Mouse (Mus musculus): ENCODE measurements at regions not wholly inside any gene's neighbourhood (a gene's known extent, or its start where the extent isn't known, plus 50 kb on each side); places are given as distances from the start of the nearest gene placed in this dataset.
A peak's percentile ranks its signal among the peaks of the same experiment; 100 is the strongest.
"Not testable (repeated sequence)": the region's sequence is repeated elsewhere in the genome, so short reads cannot be mapped to it uniquely, and the experiment has no call there.

DNA sequence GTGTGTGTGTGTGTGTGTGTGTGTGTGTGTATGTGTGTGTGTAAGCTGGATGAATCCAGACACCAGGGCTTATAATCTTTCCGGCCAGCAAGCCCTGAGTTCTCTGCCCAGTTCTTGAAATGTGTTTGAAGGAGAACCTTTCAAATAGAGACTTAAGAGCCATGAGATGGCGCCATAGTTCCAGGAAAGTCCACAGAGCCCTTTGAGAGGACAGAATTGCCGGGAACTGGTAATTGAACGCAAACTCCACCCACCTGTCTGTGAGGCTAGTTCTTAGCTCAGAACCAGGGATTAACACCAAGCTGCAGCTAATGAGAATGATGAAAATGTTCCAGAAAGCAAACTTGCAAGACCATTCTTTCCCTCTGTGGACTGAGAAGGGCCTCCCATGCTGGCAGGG lies 72.2 kb downstream of the Trim42 start:
- peak; percentile 72 for DNase-seq

GRCm38 (mm10) chr9:97295770-97296169 lies 74.0 kb downstream of the Trim42 start:
- DNase-seq: peak; percentile 51

- DNase-seq: no peak
Measured at GRCm38 (mm10) chr9:97291870-97292269, 77.9 kb downstream of the Trim42 start.

DNA sequence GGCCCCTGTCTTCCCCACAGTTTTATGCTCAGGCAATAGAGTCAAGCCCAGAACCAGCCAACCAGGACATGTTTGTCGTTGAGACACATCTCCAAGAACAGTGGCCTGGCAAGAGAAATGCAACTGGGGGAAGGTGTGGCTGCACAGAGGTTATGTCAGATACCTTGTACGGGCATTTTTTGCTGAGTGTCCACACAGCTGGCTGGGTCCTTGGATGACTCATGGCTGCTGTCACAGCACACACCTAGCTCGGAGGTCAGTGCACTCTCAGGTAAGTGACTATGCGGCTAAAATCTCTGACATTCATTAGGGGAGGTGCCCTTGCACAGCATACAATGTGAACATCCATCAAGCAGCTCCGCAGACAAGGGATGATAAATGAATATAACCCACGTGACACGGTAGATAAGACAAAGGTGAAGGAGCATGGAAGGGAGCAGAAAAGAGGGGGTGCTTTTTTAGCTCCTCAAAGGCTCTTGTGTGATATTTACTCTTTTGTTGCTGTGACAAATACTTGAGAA lies 85.4 kb downstream of the Trim42 start:
- no peak for DNase-seq

GRCm38 (mm10) chr9:97282090-97282489 lies 87.7 kb downstream of the Trim42 start:
- DNase-seq: no peak

DNA sequence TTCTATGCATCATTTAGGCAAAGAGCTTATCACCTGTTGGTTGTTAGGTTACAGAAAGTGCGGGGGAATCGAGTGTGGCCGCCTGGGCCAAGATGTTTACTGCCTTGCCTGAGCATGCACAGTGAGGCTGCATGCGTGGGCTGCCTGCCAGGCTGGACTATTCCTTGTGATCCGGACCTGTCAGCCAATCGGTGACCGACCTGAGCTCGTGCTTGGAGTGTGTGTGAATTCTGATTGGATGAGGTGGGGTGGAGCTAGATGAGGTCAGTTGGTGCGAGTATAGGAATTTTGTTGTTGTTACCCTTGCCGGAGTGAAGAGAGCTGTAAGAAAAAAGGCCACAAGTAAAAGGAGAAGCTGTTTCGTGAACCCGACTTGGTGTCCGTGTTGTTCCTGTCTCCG lies 94.3 kb downstream of the Trim42 start:
- DNase-seq: not testable (repeated sequence)

GRCm38 (mm10) chr9:97273891-97274290 lies 95.9 kb downstream of the Trim42 start:
- no peak for DNase-seq

DNA sequence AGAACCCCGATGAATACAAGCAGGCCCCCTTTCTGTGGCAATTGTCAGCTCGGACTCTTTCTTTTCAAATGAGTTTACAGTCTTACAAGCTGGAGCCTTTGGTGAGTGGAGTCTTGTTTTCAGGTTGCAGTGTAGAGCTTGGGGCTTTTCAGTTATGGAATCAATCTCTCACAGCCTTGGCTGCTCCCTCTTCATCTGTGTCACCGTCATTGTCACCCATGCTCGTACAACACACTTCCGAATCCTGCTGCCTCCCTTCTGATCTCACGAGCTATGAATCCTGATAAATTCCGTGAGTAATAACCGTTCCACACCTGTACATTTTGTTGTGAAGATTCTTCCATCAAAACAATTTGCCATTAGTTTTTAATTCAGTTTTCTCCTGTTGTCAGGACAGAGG lies 97.7 kb downstream of the Trim42 start:
- no peak for DNase-seq

DNA sequence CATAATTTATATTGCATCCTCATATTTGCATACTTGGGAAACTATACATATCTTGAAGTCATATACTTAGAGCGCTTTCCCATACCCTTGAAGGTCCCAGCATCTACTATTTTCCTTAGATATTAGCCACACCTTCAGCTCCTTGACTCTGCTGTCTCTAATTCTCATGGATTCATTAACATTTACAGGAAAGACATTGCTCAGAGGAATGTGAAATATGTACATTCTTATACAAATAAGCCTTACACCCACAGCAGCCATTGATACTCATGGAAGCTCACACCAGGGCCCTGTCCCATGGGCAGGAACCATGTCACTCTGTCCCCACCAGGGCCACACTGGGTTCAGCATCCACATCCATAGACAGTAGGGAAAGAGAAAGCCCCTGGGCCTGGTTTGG lies 122.1 kb downstream of the Trim42 start:
- no peak for DNase-seq

DNA sequence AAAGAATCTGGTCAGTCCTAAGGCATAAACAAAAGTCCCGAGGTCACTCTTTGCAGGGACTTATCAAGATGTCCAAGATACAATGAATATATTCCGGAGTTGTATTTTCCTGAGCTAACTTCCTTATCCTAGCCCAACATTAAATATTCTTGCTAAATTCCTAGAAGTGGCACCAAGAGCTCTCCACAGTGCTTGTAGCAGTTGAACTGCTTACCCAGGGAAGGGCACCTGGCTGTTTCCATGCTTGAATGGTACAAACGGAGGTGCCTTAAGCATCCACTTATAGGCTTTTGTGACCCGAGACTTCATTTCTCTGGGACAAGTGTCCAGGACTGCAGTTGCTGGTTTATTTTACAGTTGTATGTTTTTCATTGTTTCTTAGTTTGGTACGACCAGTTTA lies 115.1 kb upstream of the Slc25a36 start:
- DNase-seq: no peak

- DNase-seq: no peak
Measured at GRCm38 (mm10) chr9:97224549-97224948, 113.6 kb upstream of the Slc25a36 start.

DNA sequence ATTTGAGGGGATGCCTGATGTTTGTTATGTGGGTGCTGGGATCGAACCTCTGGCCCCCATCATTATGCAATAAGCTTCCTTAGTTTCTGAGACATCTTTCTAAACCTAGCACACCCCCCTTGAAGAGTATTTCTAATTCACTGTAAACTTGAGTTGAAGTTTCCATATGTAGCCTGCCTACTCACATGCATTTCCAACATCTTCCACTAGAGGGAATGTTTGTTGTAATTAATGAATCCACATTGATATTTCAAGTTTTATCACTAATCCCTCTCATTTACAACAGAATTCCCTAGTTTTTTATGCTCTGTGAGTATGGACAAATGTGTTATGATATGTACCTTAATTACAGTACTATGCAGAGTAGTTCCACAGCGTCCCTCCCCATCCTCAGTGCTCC lies 103.8 kb upstream of the Slc25a36 start:
- peak; percentile 44 for DNase-seq

GRCm38 (mm10) chr9:97190321-97190860 lies 79.4 kb upstream of the Slc25a36 start:
- DNase-seq: peak; percentile 64

- DNase-seq: no peak
Measured at GRCm38 (mm10) chr9:97189646-97190045, 78.7 kb upstream of the Slc25a36 start.

DNA sequence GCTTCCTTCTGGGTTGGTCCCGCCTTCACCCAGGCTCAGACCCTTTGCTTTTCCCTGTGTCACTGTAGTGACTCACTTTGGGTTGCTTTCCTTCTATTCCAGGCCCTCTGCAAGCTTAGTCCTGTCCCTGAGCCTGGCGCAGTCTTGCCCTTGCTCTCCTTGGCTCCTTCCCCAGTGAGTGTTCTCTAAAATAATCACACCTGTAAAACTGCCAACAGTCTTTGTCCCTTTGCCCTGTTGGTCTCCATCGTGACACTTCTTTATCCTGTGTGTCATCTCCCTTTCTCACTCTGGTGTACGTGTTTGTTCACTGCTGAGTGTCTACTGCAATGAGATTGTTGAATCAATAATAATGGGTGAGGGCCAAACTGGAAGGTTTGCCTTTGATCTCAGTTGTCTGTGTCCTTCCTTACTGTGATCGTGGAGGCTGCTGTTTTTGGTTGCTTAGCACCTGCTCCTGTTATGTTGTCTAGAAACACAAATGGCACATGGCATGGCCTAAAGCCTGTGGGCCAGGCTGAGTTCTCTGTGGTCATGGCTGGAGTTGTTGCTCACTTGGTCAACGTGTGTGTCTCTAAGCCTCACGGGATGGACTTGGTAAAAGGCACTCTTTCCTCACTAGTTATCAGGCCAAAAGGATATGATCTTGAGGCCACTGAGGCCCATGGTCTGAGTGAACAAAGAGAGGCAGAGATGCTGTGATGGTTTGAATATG lies 77.8 kb upstream of the Slc25a36 start:
- DNase-seq: no peak

GRCm38 (mm10) chr9:97173230-97173951 lies 62.4 kb upstream of the Slc25a36 start:
- no peak for DNase-seq

GRCm38 (mm10) chr9:97172075-97172474 lies 61.1 kb upstream of the Slc25a36 start:
- DNase-seq: peak; percentile 68

GRCm38 (mm10) chr9:97171484-97171883 lies 60.5 kb upstream of the Slc25a36 start:
- DNase-seq: no peak

DNA sequence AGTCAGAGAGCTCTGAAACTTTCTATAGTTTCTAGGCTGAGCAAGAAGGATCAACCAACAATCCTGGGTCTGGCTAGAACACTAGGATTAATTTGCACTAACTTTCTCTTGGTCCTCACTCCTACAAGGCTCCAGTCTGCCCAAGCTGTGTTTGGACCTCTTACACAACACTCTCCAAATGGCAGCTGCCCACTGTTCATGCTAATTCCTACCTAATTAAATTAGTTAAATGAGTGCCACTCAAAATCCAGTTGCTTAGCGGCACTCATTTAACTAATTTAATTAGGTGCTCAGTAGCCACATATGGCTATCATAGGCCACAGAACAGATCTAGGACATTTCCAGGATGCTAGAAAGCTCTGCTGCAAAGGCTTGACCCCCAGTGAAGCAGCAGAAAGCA lies 59.9 kb upstream of the Slc25a36 start:
- DNase-seq: peak; percentile 86

GRCm38 (mm10) chr9:97162465-97162864 lies 51.5 kb upstream of the Slc25a36 start:
- peak; percentile 39 for DNase-seq

Measured in retina, postnatal 1 day (tissue).